Mouse (Mus musculus) forebrain, embryonic 14.5 days (tissue): ENCODE results near the gene Snx4. TPM values are rescaled to one million over a fixed set of nuclear protein-coding genes. Genes with fewer than 3 reads are reported as not detected.

Experiments
- ATAC-seq: fragments of 200-750 bp; cut with Nextera tagmentation; 2 replicates; pipeline ENCODE4 v1.8.0; 2017; ENCODE audit warnings: mild to moderate bottlenecking, moderate library complexity
- DNase-seq: peaks from one replicate; pipeline ENCODE4 v3.0.0-alpha.2; 2015; ENCODE audit warnings: low spot score
- H3K27ac ChIP-seq: fragments of 300-500 bp; sonication (generic); 2 replicates; pipeline ENCODE4 v1.5.1; 2014; ENCODE audit warnings: low read depth, mild to moderate bottlenecking, control low read depth, low read length, moderate library complexity
- H3K27me3 ChIP-seq: fragments of 300-500 bp; sonication (generic); replicated peaks from 2 replicates; pipeline ENCODE4 v1.6.1; 2014; ENCODE audit warnings: low read length, control low read depth, mixed read lengths; ENCODE audit not compliant: control insufficient read depth, insufficient read depth
- H3K36me3 ChIP-seq: fragments of 300-500 bp; sonication (generic); 2 replicates; pipeline ENCODE4 v1.6.1; 2014; ENCODE audit warnings: low read length, control low read depth; ENCODE audit not compliant: control insufficient read depth, insufficient read depth
- H3K4me1 ChIP-seq: fragments of 300-500 bp; sonication (generic); 2 replicates; pipeline ENCODE4 v1.6.1; 2014; ENCODE audit warnings: antibody characterized with exemption, low read length, control low read depth; ENCODE audit not compliant: control insufficient read depth, insufficient read depth
- H3K4me2 ChIP-seq: fragments of 300-500 bp; sonication (generic); 2 replicates; pipeline ENCODE4 v1.6.1; 2014; ENCODE audit warnings: mild to moderate bottlenecking, control low read depth, low read length
- H3K4me3 ChIP-seq: fragments of 300-500 bp; sonication (generic); 2 replicates; pipeline ENCODE4 v1.5.1; 2014; ENCODE audit warnings: low read depth, low read length, control low read depth
- H3K9ac ChIP-seq: fragments of 300-500 bp; sonication (generic); 2 replicates; pipeline ENCODE4 v1.6.1; 2014; ENCODE audit warnings: mild to moderate bottlenecking, low read length, control low read depth, moderate library complexity
- H3K9me3 ChIP-seq: fragments of 300-500 bp; sonication (generic); replicated peaks from 2 replicates; pipeline ENCODE4 v1.6.1; 2016; ENCODE audit warnings: low read length, control low read depth, mixed read lengths; ENCODE audit not compliant: control insufficient read depth
- WGBS: fragments of 180-500 bp; shearing (Covaris S2); extraction: QIAGEN DNeasy Blood & Tissue Kit; methylation state at CpG from one replicate; pipeline ENCODE4 v1.1.7; 2014; 5-methylcytosine and 5-hydroxymethylcytosine counted together
- polyA plus RNA-seq: library from polyadenylated mRNA; unstranded; fragments of >200 nt; fragmentation: Nextera tagmentation; extraction: Ambion mirVana; gene quantifications from 2 replicates; pipeline ENCODE4 v1.2.1, GENCODE M21; 2014

The Snx4 gene
- polyA plus RNA-seq, 1 experiment from 2014 or later: 84.1 TPM

- Histone ChIP-seq H3K27me3 (no peaks in the 10 kb centered on the region), H3K4me2 (no peak overlapping the region), H3K36me3 (no peaks in the 10 kb centered on the region), H3K9ac (no peak overlapping the region), H3K9me3 (no peaks in the 10 kb centered on the region), H3K4me1 (no peaks in the 10 kb centered on the region), H3K27ac (no peak overlapping the region), H3K4me3 (no peak overlapping the region)
- 92% methylated on average over 7 of the region's 7 CpGs for WGBS
- DNase-seq (no peak), ATAC-seq (no peak)
Measured at GRCm38 (mm10) chr16:33318059-33318458, 66.8 kb downstream of the Snx4 start.

- DNase-seq: peak; percentile 81
- H3K36me3 ChIP-seq: no peaks in the 10 kb centered on the region
- peak overlapping the region; percentile 57; the same call in 1 of the 2 replicates for H3K27ac ChIP-seq
- no peak overlapping the region for H3K4me2 ChIP-seq
- H3K4me1 ChIP-seq: no peaks in the 10 kb centered on the region; the same call in 1 of the 2 replicates
- H3K27me3 ChIP-seq: no peaks in the 10 kb centered on the region
- 0 out of 2 replicates have a peak overlapping the region, but pooled peaks have one; percentile 41 for H3K9ac ChIP-seq
- ATAC-seq: peak; percentile 79
- no peak overlapping the region for H3K4me3 ChIP-seq
- no peaks in the 10 kb centered on the region for H3K9me3 ChIP-seq
- 11% methylated on average over 12 of the region's 12 CpGs for WGBS
Measured at GRCm38 (mm10) chr16:33325704-33326455, 74.6 kb downstream of the Snx4 start.

- 0 out of 2 replicates have a peak overlapping the region, but pooled peaks have one; percentile 27 for H3K27ac ChIP-seq
- H3K27me3 ChIP-seq: no peaks in the 10 kb centered on the region
- no peak overlapping the region for H3K9ac ChIP-seq
- H3K4me3 ChIP-seq: no peak overlapping the region
- H3K9me3 ChIP-seq: no peaks in the 10 kb centered on the region
- H3K4me1 ChIP-seq: no peaks in the 10 kb centered on the region; the same call in 1 of the 2 replicates
- H3K36me3 ChIP-seq: no peaks in the 10 kb centered on the region
- DNase-seq (peak; percentile 33), ATAC-seq (no peak)
- no peak overlapping the region for H3K4me2 ChIP-seq
- WGBS: 31% methylated on average over 9 of the region's 9 CpGs
Measured at GRCm38 (mm10) chr16:33326589-33326988, 75.3 kb downstream of the Snx4 start.

GRCm38 (mm10) chr16:33327101-33327500 lies 75.9 kb downstream of the Snx4 start:
- Histone ChIP-seq H3K4me1 (no peaks in the 10 kb centered on the region; the same call in 1 of the 2 replicates), H3K4me2 (no peak overlapping the region), H3K4me3 (no peak overlapping the region), H3K9ac (no peak overlapping the region), H3K27me3 (no peaks in the 10 kb centered on the region), H3K9me3 (no peaks in the 10 kb centered on the region), H3K27ac (no peak overlapping the region), H3K36me3 (no peaks in the 10 kb centered on the region)
- DNase-seq (peak; percentile 50), ATAC-seq (0 out of 2 replicates have a peak, but pooled peaks have one; percentile 23)
- WGBS: 46% methylated on average over 9 of the region's 9 CpGs

GRCm38 (mm10) chr16:33333015-33333414 lies 81.8 kb downstream of the Snx4 start:
- 93% methylated on average over 14 of the region's 14 CpGs for WGBS

GRCm38 (mm10) chr16:33337177-33337576 lies 85.9 kb downstream of the Snx4 start:
- Histone ChIP-seq H3K36me3 (no peaks in the 10 kb centered on the region), H3K9me3 (no peaks in the 10 kb centered on the region), H3K4me1 (no peaks in the 10 kb centered on the region), H3K9ac (no peak overlapping the region), H3K27me3 (no peaks in the 10 kb centered on the region), H3K4me2 (no peak overlapping the region), H3K27ac (no peak overlapping the region), H3K4me3 (no peak overlapping the region)
- DNase-seq (peak; percentile 84), ATAC-seq (peak; percentile 84)
- 13% methylated on average over 8 of the region's 8 CpGs for WGBS

More at GRCm38 (mm10) chr16:33333015-33333414, 81.8 kb downstream of the Snx4 start:
- H3K36me3 ChIP-seq: no peaks in the 10 kb centered on the region
- DNase-seq (no peak), ATAC-seq (no peak)
- no peaks in the 10 kb centered on the region for H3K27me3 ChIP-seq
- H3K4me3 ChIP-seq: no peak overlapping the region
- H3K9me3 ChIP-seq: no peaks in the 10 kb centered on the region
- H3K9ac ChIP-seq: no peak overlapping the region
- H3K4me1 ChIP-seq: no peaks in the 10 kb centered on the region
- H3K27ac ChIP-seq: no peak overlapping the region
- no peak overlapping the region for H3K4me2 ChIP-seq

- DNase-seq (no peak), ATAC-seq (no peak)
- H3K9ac ChIP-seq: no peak overlapping the region
- H3K27ac ChIP-seq: no peak overlapping the region
- no peak overlapping the region for H3K4me3 ChIP-seq
- WGBS: 91% methylated on average over 10 of the region's 10 CpGs
- H3K4me1 ChIP-seq: no peaks in the 10 kb centered on the region
- H3K27me3 ChIP-seq: no peaks in the 10 kb centered on the region
- no peak overlapping the region for H3K4me2 ChIP-seq
- no peaks in the 10 kb centered on the region for H3K9me3 ChIP-seq
- no peaks in the 10 kb centered on the region for H3K36me3 ChIP-seq
Measured at GRCm38 (mm10) chr16:33337681-33338080, 86.4 kb downstream of the Snx4 start.

- ATAC-seq (no peak), DNase-seq (no peak)
- no peaks in the 10 kb centered on the region for H3K9me3 ChIP-seq
- no peaks in the 10 kb centered on the region for H3K4me1 ChIP-seq
- no peaks in the 10 kb centered on the region for H3K36me3 ChIP-seq
- no peak overlapping the region for H3K9ac ChIP-seq
- no peak overlapping the region for H3K4me2 ChIP-seq
- H3K27ac ChIP-seq: no peak overlapping the region
- H3K4me3 ChIP-seq: no peak overlapping the region
- 86% methylated on average over 4 of the region's 4 CpGs for WGBS
- no peaks in the 10 kb centered on the region for H3K27me3 ChIP-seq
Measured at GRCm38 (mm10) chr16:33338492-33338891, 87.2 kb downstream of the Snx4 start.

- ATAC-seq (no peak), DNase-seq (no peak)
- Histone ChIP-seq H3K36me3 (no peaks in the 10 kb centered on the region), H3K9ac (no peak overlapping the region), H3K9me3 (no peaks in the 10 kb centered on the region), H3K4me2 (no peak overlapping the region), H3K27ac (no peak overlapping the region), H3K27me3 (no peaks in the 10 kb centered on the region), H3K4me1 (no peaks in the 10 kb centered on the region), H3K4me3 (no peak overlapping the region)
- WGBS: 96% methylated on average over 2 of the region's 2 CpGs
Measured at GRCm38 (mm10) chr16:33339476-33339875, 88.2 kb downstream of the Snx4 start.
